Mouse (Mus musculus): ENCODE results near the gene Klhl7.
"Not testable (repeated sequence)": the region's sequence is repeated elsewhere in the genome, so short reads cannot be mapped to it uniquely, and the experiment has no call there.

Klhl7 gene

GRCm38 (mm10) chr5:24086241-24086640, 14.2 kb upstream of the Klhl7 start:
- in situ Hi-C loops (cut with MboI; ENCODE audit: low pct_unique_long_range_greater_than_20kb in 1 of 2, low sequenced_read_pairs in 2 of 2, unreplicated experiment in 1 of 2) = no loop called here

DNA sequence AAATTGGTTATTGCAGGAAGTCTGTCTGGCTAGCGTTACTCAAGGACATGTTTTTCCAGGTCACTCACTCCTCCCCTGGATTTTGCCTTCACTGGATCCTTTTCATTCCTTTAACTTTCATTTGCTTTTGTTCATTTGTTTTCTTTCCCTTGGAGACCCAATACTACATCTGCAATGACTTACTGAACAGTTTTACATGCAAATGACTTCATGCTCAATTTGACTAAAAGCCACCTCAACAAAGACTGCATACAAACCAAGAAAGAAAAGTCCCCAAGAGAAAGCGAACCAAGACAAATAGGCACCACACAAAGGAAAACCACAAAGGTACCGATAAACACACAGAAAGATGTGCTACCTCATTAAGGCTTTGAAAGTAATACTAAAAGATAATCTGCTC, 13.5 kb upstream of the Klhl7 start:
- in situ Hi-C loops (cut with MboI; ENCODE audit: low pct_unique_long_range_greater_than_20kb in 1 of 2, low sequenced_read_pairs in 2 of 2, unreplicated experiment in 1 of 2) = no loop called here

DNA sequence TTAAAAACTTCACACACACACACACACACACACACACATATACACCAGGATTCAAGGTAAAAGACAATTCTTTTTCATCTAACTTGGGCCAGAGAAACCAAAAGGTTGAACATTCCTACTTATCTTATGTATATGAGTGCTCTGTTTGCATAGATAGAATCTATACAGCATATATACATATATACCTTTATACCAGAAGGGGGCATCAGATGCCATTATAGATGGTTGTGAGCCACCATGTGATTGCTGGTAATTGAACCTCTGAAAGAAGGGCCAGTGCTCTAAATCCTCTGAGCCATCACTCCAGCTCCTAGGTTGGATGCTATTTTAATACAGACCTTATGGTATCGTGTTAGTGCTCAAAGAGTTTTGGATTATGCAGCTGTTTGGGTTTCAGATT, 12.0 kb upstream of the Klhl7 start:
- in situ Hi-C loops (cut with MboI; ENCODE audit: low pct_unique_long_range_greater_than_20kb in 1 of 2, low sequenced_read_pairs in 2 of 2, unreplicated experiment in 1 of 2) = no loop called here

- in situ Hi-C loops (cut with MboI; ENCODE audit: low pct_unique_long_range_greater_than_20kb in 1 of 2, low sequenced_read_pairs in 2 of 2, unreplicated experiment in 1 of 2) = no loop called here
Observed at GRCm38 (mm10) chr5:24092496-24092895, 7.9 kb upstream of the Klhl7 start.

DNA sequence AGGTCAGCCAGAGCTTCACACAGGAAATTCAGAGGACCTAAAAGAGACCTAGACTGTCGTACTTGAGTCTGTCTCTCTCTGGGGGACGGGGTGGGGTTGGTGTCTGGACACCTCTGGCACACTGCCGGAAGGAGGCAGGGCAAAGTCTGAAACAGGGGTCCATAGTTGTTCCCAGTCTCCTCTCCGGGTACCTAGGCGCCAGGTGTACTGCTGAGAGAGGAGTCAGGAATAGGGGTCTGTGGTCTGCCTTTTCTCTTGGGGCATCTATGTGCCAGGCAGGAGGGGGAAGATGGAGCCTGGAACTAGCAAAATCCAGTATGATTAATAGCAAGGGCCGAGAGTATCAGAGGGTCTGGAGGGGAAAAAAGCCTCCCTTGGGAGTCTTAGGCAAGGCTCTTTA, 5.0 kb upstream of the Klhl7 start:
- in situ Hi-C loops (cut with MboI; ENCODE audit: low pct_unique_long_range_greater_than_20kb in 1 of 2, low sequenced_read_pairs in 2 of 2, unreplicated experiment in 1 of 2) = no loop called here

DNA sequence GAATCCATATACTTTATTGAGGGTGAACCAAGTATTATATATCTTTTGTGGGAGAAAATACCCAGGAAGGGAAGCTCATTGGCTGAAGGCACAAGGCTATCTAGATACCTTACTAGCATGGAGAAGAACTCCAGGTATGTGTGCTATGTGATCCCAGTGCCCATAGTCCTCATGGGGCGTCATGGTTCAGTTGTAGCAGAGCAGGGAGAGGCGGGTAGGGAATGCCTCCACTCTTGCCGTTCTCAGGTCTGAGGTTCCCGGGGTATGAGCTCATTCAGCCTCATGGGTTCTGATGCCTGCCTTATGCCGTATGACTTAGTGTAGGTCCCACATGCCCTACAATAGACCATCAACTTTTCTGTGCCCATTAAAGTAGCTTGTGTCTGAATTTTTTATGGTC, 4.5 kb upstream of the Klhl7 start:
- in situ Hi-C loops (cut with MboI; ENCODE audit: low pct_unique_long_range_greater_than_20kb in 1 of 2, low sequenced_read_pairs in 2 of 2, unreplicated experiment in 1 of 2) = no loop called here

- in situ Hi-C loops (cut with MboI; ENCODE audit: low pct_unique_long_range_greater_than_20kb in 1 of 2, low sequenced_read_pairs in 2 of 2, unreplicated experiment in 1 of 2) = no loop called here
Observed at GRCm38 (mm10) chr5:24100810-24101311, 456 bp downstream of the Klhl7 start.

DNA sequence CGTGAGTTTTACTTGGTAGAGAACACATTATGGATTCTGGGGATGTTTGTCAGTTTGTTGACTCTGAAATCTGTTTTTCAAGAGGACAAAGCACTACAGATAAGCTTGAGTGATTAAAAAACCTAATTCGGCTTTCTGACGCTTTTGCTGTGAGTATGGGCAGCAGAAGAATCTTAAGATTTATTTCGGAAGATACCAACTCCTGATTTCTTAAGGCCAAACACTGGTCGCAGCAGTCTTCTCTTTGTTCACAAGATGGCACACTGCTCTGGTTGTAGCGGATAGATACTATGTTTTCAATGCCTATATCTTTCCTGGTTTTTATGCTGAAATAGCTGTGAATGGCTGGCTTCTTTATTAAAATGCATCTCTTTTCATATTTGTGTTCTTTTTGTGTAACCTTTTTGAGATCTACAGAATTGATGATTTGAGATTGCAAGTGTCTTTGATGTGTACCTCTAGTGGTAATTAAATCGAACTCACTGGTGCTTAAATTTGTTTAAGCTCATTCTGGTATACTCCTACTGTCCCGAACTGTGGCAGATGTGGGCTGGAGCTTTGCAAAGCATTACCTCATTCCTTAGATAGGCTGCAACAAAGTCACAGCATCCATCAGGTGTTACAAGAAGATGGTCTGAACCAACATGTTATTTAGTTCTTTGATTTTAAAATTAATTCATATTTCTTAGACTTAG, 1.2 kb downstream of the Klhl7 start:
- in situ Hi-C loops (cut with MboI; ENCODE audit: low pct_unique_long_range_greater_than_20kb in 1 of 2, low sequenced_read_pairs in 2 of 2, unreplicated experiment in 1 of 2) = no loop called here

DNA sequence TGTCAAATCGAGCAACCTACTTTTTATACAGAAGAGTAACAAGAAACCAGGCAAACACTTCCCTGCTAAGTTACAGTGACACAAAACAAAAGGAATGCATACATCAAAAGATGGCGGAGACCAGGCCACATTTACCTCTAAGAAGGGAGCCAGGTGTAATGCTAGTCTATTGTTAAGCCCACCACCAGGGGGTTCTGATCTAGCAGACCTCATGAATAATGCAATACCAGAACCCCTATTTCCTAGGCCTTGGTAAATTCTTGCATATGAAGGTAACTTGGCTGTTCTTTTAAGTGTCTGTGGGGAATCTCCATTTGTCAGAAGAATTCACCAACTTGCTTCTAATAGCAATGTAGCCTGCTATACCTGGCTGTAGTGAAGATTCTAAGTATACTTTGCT, 2.8 kb downstream of the Klhl7 start:
- in situ Hi-C loops (cut with MboI; ENCODE audit: low pct_unique_long_range_greater_than_20kb in 1 of 2, low sequenced_read_pairs in 2 of 2, unreplicated experiment in 1 of 2) = not testable (repeated sequence)

- in situ Hi-C loops (cut with MboI; ENCODE audit: low pct_unique_long_range_greater_than_20kb in 1 of 2, low sequenced_read_pairs in 2 of 2, unreplicated experiment in 1 of 2) = no loop called here
Observed at GRCm38 (mm10) chr5:24103841-24104240, 3.4 kb downstream of the Klhl7 start.

- in situ Hi-C loops (cut with MboI; ENCODE audit: low pct_unique_long_range_greater_than_20kb in 1 of 2, low sequenced_read_pairs in 2 of 2, unreplicated experiment in 1 of 2) = no loop called here
Observed at GRCm38 (mm10) chr5:24107071-24107739, 6.8 kb downstream of the Klhl7 start.

DNA sequence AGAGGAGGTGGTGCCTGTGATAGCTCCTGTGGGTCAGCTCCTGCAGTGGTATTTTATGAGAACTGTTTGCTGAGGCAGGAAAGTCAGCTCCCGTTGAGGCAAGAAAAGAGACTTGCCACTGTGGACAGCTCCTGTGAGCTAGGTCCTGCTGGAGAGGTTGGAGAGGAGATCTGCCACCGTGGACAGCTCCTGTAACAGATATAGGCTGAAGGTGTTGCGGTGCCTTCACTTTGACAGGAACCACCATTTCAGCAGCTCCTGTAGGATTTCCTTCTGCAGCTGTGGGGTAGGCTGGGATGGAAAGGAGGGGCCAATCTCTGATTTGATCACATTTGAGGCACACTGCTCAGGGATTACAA, 7.3 kb downstream of the Klhl7 start:
- in situ Hi-C loops (cut with MboI; ENCODE audit: low pct_unique_long_range_greater_than_20kb in 1 of 2, low sequenced_read_pairs in 2 of 2, unreplicated experiment in 1 of 2) = no loop called here

GRCm38 (mm10) chr5:24110068-24110467, 9.7 kb downstream of the Klhl7 start:
- in situ Hi-C loops (cut with MboI; ENCODE audit: low pct_unique_long_range_greater_than_20kb in 1 of 2, low sequenced_read_pairs in 2 of 2, unreplicated experiment in 1 of 2) = no loop called here

DNA sequence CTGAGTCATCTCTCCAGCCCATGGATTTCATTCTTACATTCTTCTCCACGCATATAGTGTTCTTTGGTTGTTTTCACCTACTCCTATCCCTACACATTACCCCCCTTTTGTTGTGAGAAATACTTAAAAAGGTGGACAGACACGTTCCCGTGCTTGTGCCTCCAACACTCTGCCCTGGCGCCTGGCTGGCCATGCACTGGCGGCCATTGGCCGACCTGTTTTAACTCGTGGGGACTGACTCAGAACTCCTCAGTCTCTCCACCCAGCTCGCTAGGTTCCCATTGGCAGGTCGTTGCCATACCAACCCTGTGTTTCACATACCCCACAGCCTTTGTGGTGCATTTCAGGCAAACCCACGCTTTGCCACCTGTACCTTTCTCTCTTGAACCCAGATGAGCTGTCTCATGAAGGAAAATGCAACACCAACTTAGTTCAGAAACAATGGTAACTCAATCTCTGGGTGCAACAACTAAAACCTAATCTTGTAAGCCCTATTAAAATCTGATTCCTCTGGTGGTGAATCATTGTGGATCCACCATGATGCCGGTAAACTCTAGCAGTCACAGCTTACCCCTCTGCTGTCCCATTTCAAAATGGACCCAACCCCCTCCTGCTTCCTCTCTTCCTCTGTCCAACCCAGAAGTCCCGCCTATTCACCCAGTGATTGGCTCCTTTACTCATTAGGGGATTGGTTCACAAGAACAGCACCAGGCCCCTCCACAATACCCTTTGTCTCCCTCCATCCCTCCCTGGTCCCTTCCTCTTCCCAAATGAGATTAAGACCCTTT, 11.9 kb downstream of the Klhl7 start:
- in situ Hi-C loops (cut with MboI; ENCODE audit: low pct_unique_long_range_greater_than_20kb in 1 of 2, low sequenced_read_pairs in 2 of 2, unreplicated experiment in 1 of 2) = no loop called here

DNA sequence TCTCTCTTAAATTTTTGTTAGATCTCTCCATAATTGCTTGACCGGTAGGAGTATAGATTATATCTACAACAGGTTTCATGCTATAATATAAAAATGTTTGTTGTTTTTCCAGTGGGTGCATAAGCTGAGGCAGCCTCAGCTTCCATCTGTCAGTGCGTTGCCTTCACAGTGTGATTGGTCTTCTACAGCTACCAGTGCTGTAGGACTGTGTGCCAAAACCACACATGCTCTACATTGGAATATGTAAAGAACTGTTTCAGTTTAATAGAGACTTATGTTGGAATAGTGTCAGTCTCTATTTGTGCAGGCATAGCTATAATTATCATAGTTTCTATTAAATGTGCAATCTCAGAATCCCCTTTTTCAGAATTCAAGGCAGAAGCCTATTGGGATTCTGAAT, 21.8 kb downstream of the Klhl7 start:
- in situ Hi-C loops (cut with MboI; ENCODE audit: low pct_unique_long_range_greater_than_20kb in 1 of 2, low sequenced_read_pairs in 2 of 2, unreplicated experiment in 1 of 2) = no loop called here

- in situ Hi-C loops (cut with MboI; ENCODE audit: low pct_unique_long_range_greater_than_20kb in 1 of 2, low sequenced_read_pairs in 2 of 2, unreplicated experiment in 1 of 2) = no loop called here
Observed at GRCm38 (mm10) chr5:24124175-24124574, 23.8 kb downstream of the Klhl7 start.

GRCm38 (mm10) chr5:24124579-24125276, 24.3 kb downstream of the Klhl7 start:
- in situ Hi-C loops (cut with MboI; ENCODE audit: low pct_unique_long_range_greater_than_20kb in 1 of 2, low sequenced_read_pairs in 2 of 2, unreplicated experiment in 1 of 2) = no loop called here

DNA sequence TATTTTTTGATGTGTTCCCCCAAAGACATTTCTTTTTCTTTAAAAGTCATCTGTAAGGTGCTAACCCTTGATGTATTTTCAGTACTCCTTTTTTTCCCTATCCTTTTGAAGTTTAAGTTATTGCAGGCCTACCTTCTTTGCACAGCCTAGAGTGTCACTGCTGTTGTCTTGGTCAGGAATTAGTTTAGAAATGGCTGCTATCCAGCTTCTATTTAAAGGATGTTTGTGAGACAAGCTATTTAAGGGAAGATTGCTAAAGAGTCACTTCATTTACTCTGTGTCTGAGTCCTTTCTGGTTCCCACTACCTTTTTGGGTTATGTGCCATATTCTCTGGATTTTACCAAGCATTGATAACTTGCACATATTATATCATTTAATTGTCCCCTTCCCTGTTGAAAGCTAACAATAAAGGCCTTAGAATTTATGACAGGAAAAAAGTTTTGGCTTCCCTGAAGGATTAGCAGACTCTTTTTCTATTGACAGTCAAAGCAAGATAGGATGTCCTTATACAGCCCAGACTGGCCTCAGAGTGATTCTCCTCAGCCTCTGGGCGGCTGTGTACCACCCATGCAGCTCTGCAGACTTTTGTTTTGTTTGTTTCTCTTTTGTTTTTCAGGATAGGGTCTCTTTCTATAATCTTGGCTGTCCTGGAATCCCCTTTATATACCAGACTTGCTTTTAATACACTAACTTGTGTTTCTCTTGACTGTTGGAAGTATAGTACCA, 25.7 kb downstream of the Klhl7 start:
- in situ Hi-C loops (cut with MboI; ENCODE audit: low pct_unique_long_range_greater_than_20kb in 1 of 2, low sequenced_read_pairs in 2 of 2, unreplicated experiment in 1 of 2) = no loop called here

Data from mouse embryonic stem cell (cell line).